Mouse (Mus musculus) intestine, embryonic 14.5 days (tissue): Measurements from ENCODE around the gene Litaf. TPM values are rescaled to one million over a fixed set of nuclear protein-coding genes. Genes with fewer than 3 reads are reported as not detected.

Experiments
- ATAC-seq: fragments of 200-750 bp; cut with Nextera tagmentation; replicated peaks from 2 replicates; pipeline ENCODE4 v1.8.0; 2017; ENCODE audit warnings: low read depth, moderate number of reproducible peaks, moderate TSS enrichment, moderate library complexity; ENCODE audit not compliant: low FRiP score, low TSS enrichment
- DNase-seq: peaks from one replicate; pipeline ENCODE4 v3.0.0-alpha.2; 2018; ENCODE audit warnings: low spot score
- H3K27ac ChIP-seq: fragments of 300-500 bp; sonication (generic); 2 replicates; pipeline ENCODE4 v1.5.1; 2014; ENCODE audit warnings: low read depth, mild to moderate bottlenecking, control low read depth
- H3K27me3 ChIP-seq: fragments of 300-500 bp; sonication (generic); replicated peaks from 2 replicates; pipeline ENCODE4 v1.6.1; 2014; ENCODE audit warnings: low read length, control low read depth; ENCODE audit not compliant: control insufficient read depth, insufficient read depth
- H3K36me3 ChIP-seq: fragments of 300-500 bp; sonication (generic); 2 replicates; pipeline ENCODE4 v1.6.1; 2014; ENCODE audit warnings: low read length, control low read depth; ENCODE audit not compliant: control insufficient read depth, insufficient read depth
- H3K4me1 ChIP-seq: fragments of 300-500 bp; sonication (generic); replicated peaks from 2 replicates; pipeline ENCODE4 v1.6.1; 2014; ENCODE audit warnings: low read length, control low read depth, mixed read lengths; ENCODE audit not compliant: control insufficient read depth, insufficient read depth
- H3K4me2 ChIP-seq: fragments of 300-500 bp; sonication (generic); 2 replicates; pipeline ENCODE4 v1.6.1; 2014; ENCODE audit warnings: low read length
- H3K4me3 ChIP-seq: fragments of 300-500 bp; sonication (generic); 2 replicates; pipeline ENCODE4 v1.5.1; 2014; ENCODE audit warnings: low read depth, low read length, control low read depth, mixed read lengths
- H3K9ac ChIP-seq: fragments of 300-500 bp; sonication (generic); 2 replicates; pipeline ENCODE4 v1.6.1; 2014; ENCODE audit warnings: mild to moderate bottlenecking, low read length
- H3K9me3 ChIP-seq: fragments of 300-500 bp; sonication (generic); 2 replicates; pipeline ENCODE4 v1.6.1; 2016; ENCODE audit warnings: low read length, control low read depth; ENCODE audit not compliant: control insufficient read depth
- WGBS: fragments of 180-500 bp; shearing (Covaris S2); extraction: QIAGEN DNeasy Blood & Tissue Kit; methylation state at CpG from one replicate; pipeline ENCODE4 v1.1.7; 2014; 5-methylcytosine and 5-hydroxymethylcytosine counted together
- polyA plus RNA-seq: library from polyadenylated mRNA; unstranded; fragments of >200 nt; fragmentation: Nextera tagmentation; extraction: Ambion mirVana; gene quantifications from 2 replicates; pipeline ENCODE4 v1.2.1, GENCODE M21; 2014

Gene Litaf
- polyA plus RNA-seq, 1 experiment from 2014 or later, result 106 TPM

GRCm38 (mm10) chr16:11086856-11087588, 21.1 kb upstream of the Litaf start:
- DNase-seq, result no peak
- H3K4me1 ChIP-seq, result no peaks in the 10 kb centered on the region

DNA sequence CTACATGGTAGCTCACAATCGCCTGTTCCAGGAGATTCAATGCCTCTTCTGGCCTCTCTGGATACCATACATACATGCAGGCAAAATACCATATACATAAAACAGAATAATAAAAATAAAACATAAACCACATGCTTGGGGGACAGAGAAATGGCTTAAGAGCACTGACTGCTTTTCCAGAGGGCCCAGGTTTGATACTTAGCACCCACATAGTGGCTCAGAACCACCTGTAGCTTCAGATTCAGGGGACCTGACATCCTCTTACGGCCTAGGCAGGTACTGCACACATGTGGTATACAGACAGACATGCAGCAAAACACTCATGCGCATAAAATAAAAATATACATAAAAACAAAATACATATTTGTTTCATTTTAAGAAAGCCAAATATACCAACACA, 20.3 kb upstream of the Litaf start:
- Histone ChIP-seq H3K4me3 (no peak overlapping the region), H3K36me3 (peaks cover 92% of the 10 kb centered on the region), H3K27me3 (no peaks in the 10 kb centered on the region), H3K9ac (no peak overlapping the region), H3K4me2 (no peak overlapping the region), H3K4me1 (no peaks in the 10 kb centered on the region), H3K27ac (no peak overlapping the region), H3K9me3 (no peaks in the 10 kb centered on the region)
- 94% methylated on average over 3 of the region's 3 CpGs for WGBS
- ATAC-seq (no peak), DNase-seq (no peak)

More at GRCm38 (mm10) chr16:11086856-11087588, 21.1 kb upstream of the Litaf start:
- ATAC-seq, result no peak
- Histone ChIP-seq H3K27ac (no peak overlapping the region), H3K36me3 (peaks cover 92% of the 10 kb centered on the region), H3K9me3 (no peaks in the 10 kb centered on the region), H3K27me3 (no peaks in the 10 kb centered on the region), H3K4me3 (no peak overlapping the region), H3K4me2 (no peak overlapping the region), H3K9ac (no peak overlapping the region)
- 88% methylated on average over 5 of the region's 5 CpGs for WGBS

DNA sequence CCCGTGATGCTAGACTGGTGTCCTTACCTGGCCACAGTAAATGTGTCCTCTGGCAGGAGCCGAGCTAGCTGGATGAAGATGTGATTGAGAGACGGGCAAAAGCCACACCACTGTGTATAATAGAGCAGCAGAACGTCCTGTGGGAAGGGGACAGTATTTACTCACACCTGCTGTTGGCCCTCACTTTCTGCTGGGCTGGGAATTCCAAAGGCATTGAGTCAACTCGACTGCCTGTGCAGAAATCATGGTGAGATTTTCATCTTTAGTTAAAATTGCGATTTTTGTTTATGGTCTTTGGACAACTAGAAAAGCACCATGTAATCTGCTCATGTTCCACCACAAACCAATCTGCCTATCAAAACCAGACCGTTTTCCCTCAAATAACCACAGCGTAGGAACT, 18.2 kb upstream of the Litaf start:
- no peak for DNase-seq
- Histone ChIP-seq H3K36me3 (peaks cover 92% of the 10 kb centered on the region), H3K9ac (no peak overlapping the region), H3K4me1 (no peaks in the 10 kb centered on the region), H3K9me3 (no peaks in the 10 kb centered on the region), H3K4me3 (no peak overlapping the region), H3K27me3 (no peaks in the 10 kb centered on the region), H3K27ac (no peak overlapping the region), H3K4me2 (no peak overlapping the region)
- 88% methylated on average over 8 of the region's 8 CpGs for WGBS
- no peak for ATAC-seq

DNA sequence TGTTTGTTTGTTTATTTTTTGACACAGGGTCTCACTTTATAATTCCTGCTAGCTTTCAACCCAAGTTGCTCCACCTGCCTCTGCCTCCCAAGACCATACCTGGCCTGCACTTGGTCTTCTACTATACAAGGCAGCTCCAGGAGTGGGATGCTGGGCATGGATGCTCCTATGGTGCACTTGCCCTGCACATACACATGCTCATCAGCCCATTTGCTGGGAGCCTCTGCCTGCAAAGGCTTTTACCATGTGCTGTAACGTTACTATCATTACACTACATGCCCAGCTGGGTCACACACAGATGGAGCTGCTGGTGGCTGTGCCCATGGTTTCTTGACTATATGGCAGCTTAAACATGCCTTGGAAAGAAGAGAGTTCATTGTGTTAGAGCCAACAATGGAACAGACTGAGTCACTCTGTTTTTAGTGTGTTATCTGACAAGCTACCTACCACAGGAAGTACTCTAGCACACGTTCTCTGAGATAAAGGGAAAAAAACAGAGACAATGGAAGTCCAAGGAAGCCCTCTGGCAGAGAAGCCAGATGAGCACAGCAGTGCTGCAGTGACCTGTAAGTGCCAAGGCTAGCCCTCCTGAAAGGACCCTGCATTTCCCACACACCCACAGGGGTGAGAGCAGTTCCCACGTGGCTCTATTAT, 12.4 kb upstream of the Litaf start:
- DNase-seq (no peak), ATAC-seq (no peak)
- WGBS, result 73% methylated on average over 3 of the region's 3 CpGs
- Histone ChIP-seq H3K4me1 (no peaks in the 10 kb centered on the region), H3K27me3 (no peaks in the 10 kb centered on the region), H3K36me3 (peaks cover 88% of the 10 kb centered on the region), H3K9me3 (no peaks in the 10 kb centered on the region), H3K4me2 (no peak overlapping the region), H3K27ac (no peak overlapping the region), H3K4me3 (no peak overlapping the region), H3K9ac (no peak overlapping the region)

GRCm38 (mm10) chr16:11077601-11078201, 11.7 kb upstream of the Litaf start:
- peaks cover 88% of the 10 kb centered on the region for H3K36me3 ChIP-seq
- no peak overlapping the region for H3K27ac ChIP-seq
- no peaks in the 10 kb centered on the region for H3K27me3 ChIP-seq
- H3K4me3 ChIP-seq, result no peak overlapping the region
- no peak for ATAC-seq
- no peak overlapping the region for H3K9ac ChIP-seq
- H3K4me2 ChIP-seq, result no peak overlapping the region
- 94% methylated on average over 9 of the region's 9 CpGs for WGBS
- H3K9me3 ChIP-seq, result no peaks in the 10 kb centered on the region
- DNase-seq, result no peak
- no peaks in the 10 kb centered on the region for H3K4me1 ChIP-seq

- ATAC-seq (no peak), DNase-seq (no peak)
- WGBS, result 80% methylated on average over 6 of the region's 6 CpGs
- no peak overlapping the region for H3K9ac ChIP-seq
- H3K27ac ChIP-seq, result no peak overlapping the region
- no peaks in the 10 kb centered on the region for H3K27me3 ChIP-seq
- peaks cover 20% of the 10 kb centered on the region for H3K4me1 ChIP-seq
- no peaks in the 10 kb centered on the region for H3K9me3 ChIP-seq
- peaks cover 65% of the 10 kb centered on the region for H3K36me3 ChIP-seq
- no peak overlapping the region for H3K4me2 ChIP-seq
- no peak overlapping the region for H3K4me3 ChIP-seq
These were observed 7.1 kb upstream of the Litaf start for GRCm38 (mm10) chr16:11073060-11073459.

- WGBS, result 85% methylated on average over 8 of the region's 8 CpGs
These were observed 6.5 kb upstream of the Litaf start for GRCm38 (mm10) chr16:11072454-11072853.

GRCm38 (mm10) chr16:11071887-11072286, 5.9 kb upstream of the Litaf start:
- no peak overlapping the region for H3K4me2 ChIP-seq
- DNase-seq (no peak), ATAC-seq (no peak)
- H3K9me3 ChIP-seq, result no peaks in the 10 kb centered on the region
- H3K4me1 ChIP-seq, result peaks cover 30% of the 10 kb centered on the region
- peaks cover 61% of the 10 kb centered on the region for H3K36me3 ChIP-seq
- no peaks in the 10 kb centered on the region for H3K27me3 ChIP-seq
- 89% methylated on average over 4 of the region's 4 CpGs for WGBS
- no peak overlapping the region for H3K4me3 ChIP-seq
- H3K9ac ChIP-seq, result no peak overlapping the region
- H3K27ac ChIP-seq, result no peak overlapping the region

More at GRCm38 (mm10) chr16:11072454-11072853, 6.5 kb upstream of the Litaf start:
- Histone ChIP-seq H3K4me3 (no peak overlapping the region), H3K36me3 (peaks cover 66% of the 10 kb centered on the region), H3K9me3 (no peaks in the 10 kb centered on the region), H3K27ac (no peak overlapping the region), H3K9ac (no peak overlapping the region), H3K4me1 (peaks cover 26% of the 10 kb centered on the region), H3K27me3 (no peaks in the 10 kb centered on the region), H3K4me2 (no peak overlapping the region)
- DNase-seq, result no peak
- ATAC-seq, result no peak
